Mouse (Mus musculus) stomach, postnatal 0 days (tissue): ENCODE data around the gene Galnt14.

Source experiments
- CTCF ChIP-seq: IDR thresholded peaks from 2 replicates; pipeline ENCODE4 v1.5.1; 2016; ENCODE audit warnings: antibody characterized with exemption, low read depth, mild to moderate bottlenecking, moderate library complexity
- EP300 ChIP-seq: optimal IDR thresholded peaks from 2 replicates; pipeline ENCODE3; 2016; ENCODE audit warnings: antibody characterized with exemption

- TF ChIP-seq CTCF (no peak), EP300 (no peak)
Measured at GRCm38 (mm10) chr17:73474371-73474770, 235.9 kb downstream of the Galnt14 start.
